In the genomic region with DNA sequence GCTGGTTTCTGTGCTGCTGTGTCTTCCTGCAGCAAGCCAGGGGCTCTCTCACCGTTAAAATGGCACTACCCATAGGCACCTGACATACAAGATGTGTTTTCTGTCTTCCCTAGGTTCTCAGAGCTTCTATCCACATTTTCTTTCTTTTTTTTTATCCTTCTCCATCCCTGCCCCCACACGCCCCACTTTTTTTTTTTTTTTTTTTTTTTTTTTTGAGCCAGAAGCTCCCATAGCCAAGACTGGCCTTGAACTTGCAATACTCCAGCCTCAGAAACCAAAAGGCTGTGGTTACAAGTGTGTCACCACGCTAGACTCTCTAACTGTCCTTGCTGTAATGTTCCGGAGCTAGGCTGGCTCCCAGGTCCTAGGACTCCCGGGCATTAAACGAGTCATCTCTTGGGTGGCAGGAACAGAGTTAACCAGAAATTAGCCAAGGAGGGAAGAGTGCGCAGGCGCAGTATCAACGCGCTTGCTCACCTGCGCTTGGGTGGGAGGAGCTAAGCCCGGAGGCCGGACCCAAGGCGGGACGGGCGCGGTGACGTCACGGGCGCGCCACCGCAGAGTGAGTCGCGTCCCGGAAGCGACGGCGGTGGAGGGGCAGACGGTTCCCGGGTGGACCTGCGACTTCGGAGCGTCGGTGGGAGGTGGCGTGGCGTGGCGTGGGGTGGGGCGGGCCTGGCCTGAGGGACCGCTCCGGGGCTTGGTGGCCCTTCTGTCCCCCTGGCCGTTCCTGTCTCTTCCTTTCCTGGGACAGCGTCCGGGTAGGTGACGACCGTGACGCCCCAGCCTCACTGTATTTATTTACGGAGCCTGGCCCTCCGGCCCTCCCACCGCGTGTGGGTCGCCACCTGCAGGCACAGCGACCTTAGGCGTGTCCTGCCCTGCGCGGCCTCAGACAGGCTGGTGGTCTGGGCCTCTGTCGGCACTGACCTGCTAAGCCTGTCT, we compare ENCODE assay signal across 8 mouse cellular contexts. TPM values are rescaled to one million over a fixed set of nuclear protein-coding genes. Genes with fewer than 3 reads are reported as not detected.
DNase-seq lines count a peak whose midpoint lies in the region; ATAC-seq and TF ChIP-seq lines count a peak whose summit lies in the region.

No protein-coding gene starts in this region.

- peaks cover 10% of the 10 kb centered on the region for H3K4me1 ChIP-seq in hindbrain, postnatal 0 days (ENCODE audit: insufficient read depth, low read length)

- peak; percentile 82 for DNase-seq in WW6 (ENCODE audit: low read depth, low spot score)
- peak; percentile 76 to 91 for DNase-seq in cerebellum, postnatal 4 days (ENCODE audit: low spot score in 2 of 2)
- DNase-seq in gastrocnemius, adult 18-20 months (ENCODE audit: low spot score) = peak; percentile 91
- DNase-seq in hindbrain, postnatal 0 days (ENCODE audit: low spot score) = peak; percentile 98
- DNase-seq in left cerebral cortex, adult 2 months (ENCODE audit: extremely low spot score in 1 of 2, low spot score in 2 of 2) = peak; percentile 94
- peak; percentile 89 to 94 for DNase-seq in right cerebral cortex, adult 2 months (ENCODE audit: low spot score in 2 of 2)
- DNase-seq in urinary bladder, postnatal 14 days (ENCODE audit: low spot score) = peak; percentile 94

- H3K9me3 ChIP-seq in hindbrain, postnatal 0 days (ENCODE audit: low read length) = no peaks in the 10 kb centered on the region

- intact Hi-C loops in left cerebral cortex, adult 2 months (cut with DNase I) = no loop called here

- peak overlapping the region; percentile 94 for H3K9ac ChIP-seq in hindbrain, postnatal 0 days (replicated peaks; ENCODE audit: low read length)

- H3K36me3 ChIP-seq in hindbrain, postnatal 0 days (ENCODE audit: insufficient read depth, low read length) = no peaks in the 10 kb centered on the region

- no peak for TF ChIP-seq CTCF in hindbrain, postnatal 0 days (IDR thresholded peaks at IDR 0.05; ENCODE audit: low read depth)
- no peak for TF ChIP-seq CTCF in left cerebral cortex, adult 2 months (IDR thresholded peaks at IDR 0.05)

- WGBS in hindbrain, postnatal 0 days = 1% methylated on average over 56 of the region's 56 CpGs

- H3K4me3 ChIP-seq in hindbrain, postnatal 0 days (ENCODE audit: low read length) = peak overlapping the region; percentile 97
- peak overlapping the region; percentile 93 for H3K4me3 ChIP-seq in left cerebral cortex, adult 2 months

- peak overlapping the region; percentile 65; the same call in 1 of the 2 replicates for H3K27ac ChIP-seq in hindbrain, postnatal 0 days
- peak overlapping the region; percentile 87 for H3K27ac ChIP-seq in left cerebral cortex, adult 2 months

- H3K27me3 ChIP-seq in hindbrain, postnatal 0 days (ENCODE audit: insufficient read depth, low read length) = peaks cover 4% of the 10 kb centered on the region; the same call in 1 of the 2 replicates

- H3K4me2 ChIP-seq in hindbrain, postnatal 0 days (ENCODE audit: low read depth, low read length) = peak overlapping the region; percentile 87

- ATAC-seq in hindbrain, postnatal 0 days = peak; percentile 94
- ATAC-seq in megakaryocyte, adult 5-6 weeks (ENCODE audit: poor library complexity, severe bottlenecking) = peak; percentile 94

RNA-seq across cellular contexts. Expression of gene Zfyve27, which starts 6.5 kb away (rescaled TPM):
- total RNA-seq in gastrocnemius, adult 18-20 months (2021) = 10 to 100 TPM; 11.6 to 12.9 TPM
- 90.9 and 95.0 TPM in 2 replicates for total RNA-seq in hindbrain, postnatal 0 days (2014; rRNA removed)
- polyA plus RNA-seq in hindbrain, postnatal 0 days (2015; fragmentation: Nextera tagmentation; extraction: Ambion mirVana) = 45.1 and 48.9 TPM in 2 replicates
- 100 to 1,000 TPM in 1 of 2 experiments, 10 to 100 TPM in 1; 87.7 to 107 TPM for total RNA-seq in left cerebral cortex, adult 2 months (2021)
- total RNA-seq in megakaryocyte, adult 5-6 weeks (2015) = 7.9 and 13.1 TPM in 2 replicates
- total RNA-seq in megakaryocyte, adult 5-6 weeks (2017) = 21.3 and 26.3 TPM in 2 replicates

RNA-seq across cellular contexts. Expression of gene Marveld1, which starts 23.1 kb away (rescaled TPM):
- 1 to 10 TPM; 5.3 to 6.9 TPM for total RNA-seq in gastrocnemius, adult 18-20 months (2021)
- total RNA-seq in hindbrain, postnatal 0 days (2014; rRNA removed) = 14.0 and 16.5 TPM in 2 replicates
- polyA plus RNA-seq in hindbrain, postnatal 0 days (2015; fragmentation: Nextera tagmentation; extraction: Ambion mirVana) = 2.8 and 3.2 TPM in 2 replicates
- total RNA-seq in left cerebral cortex, adult 2 months (2021) = 10 to 100 TPM in 1 of 2 experiments, 1 to 10 TPM in 1; 8.0 to 10.6 TPM
- total RNA-seq in megakaryocyte, adult 5-6 weeks (2015) = 5.7 and 6.7 TPM in 2 replicates
- total RNA-seq in megakaryocyte, adult 5-6 weeks (2017) = 7.9 and 9.4 TPM in 2 replicates

RNA-seq across cellular contexts. Expression of gene Sfrp5, which starts 31.8 kb away (rescaled TPM):
- 1 to 10 TPM; 3.0 to 9.3 TPM for total RNA-seq in gastrocnemius, adult 18-20 months (2021)
- 1.2 and 1.8 TPM in 2 replicates for total RNA-seq in hindbrain, postnatal 0 days (2014; rRNA removed)
- 1.6 and 2.0 TPM in 2 replicates for polyA plus RNA-seq in hindbrain, postnatal 0 days (2015; fragmentation: Nextera tagmentation; extraction: Ambion mirVana)
- total RNA-seq in left cerebral cortex, adult 2 months (2021) = under 1 TPM; 0.48 to 0.65 TPM
- not detected in 2 replicates for total RNA-seq in megakaryocyte, adult 5-6 weeks (2015)
- total RNA-seq in megakaryocyte, adult 5-6 weeks (2017) = not detected in 2 replicates

RNA-seq across cellular contexts. Expression of gene Avpi1, which starts 41.4 kb away (rescaled TPM):
- total RNA-seq in gastrocnemius, adult 18-20 months (2021) = 10 to 100 TPM in 1 of 2 experiments, 1 to 10 TPM in 1; 9.1 to 10.4 TPM
- 13.5 and 23.7 TPM in 2 replicates for total RNA-seq in hindbrain, postnatal 0 days (2014; rRNA removed)
- polyA plus RNA-seq in hindbrain, postnatal 0 days (2015; fragmentation: Nextera tagmentation; extraction: Ambion mirVana) = 16.4 and 18.0 TPM in 2 replicates
- total RNA-seq in left cerebral cortex, adult 2 months (2021) = 10 to 100 TPM; 27.6 to 30.9 TPM
- total RNA-seq in megakaryocyte, adult 5-6 weeks (2015) = 1.1 and 1.7 TPM in 2 replicates
- 2.9 and 6.2 TPM in 2 replicates for total RNA-seq in megakaryocyte, adult 5-6 weeks (2017)

Comparison
In these comparisons a context has a peak if more than half of its experiments do, and no peak if none do; other contexts are left out.
1. Peak in every context shown above with its lines: DNase-seq, ATAC-seq, H3K4me3 ChIP-seq and H3K27ac ChIP-seq.